Mouse (Mus musculus) ovary, postnatal 14 days (tissue): ENCODE results near the gene Catsper2.

Source experiments
- DNase-seq: peaks from one replicate; pipeline ENCODE4 v3.0.0; 2022; ENCODE audit warnings: low spot score

Catsper2 gene

DNA sequence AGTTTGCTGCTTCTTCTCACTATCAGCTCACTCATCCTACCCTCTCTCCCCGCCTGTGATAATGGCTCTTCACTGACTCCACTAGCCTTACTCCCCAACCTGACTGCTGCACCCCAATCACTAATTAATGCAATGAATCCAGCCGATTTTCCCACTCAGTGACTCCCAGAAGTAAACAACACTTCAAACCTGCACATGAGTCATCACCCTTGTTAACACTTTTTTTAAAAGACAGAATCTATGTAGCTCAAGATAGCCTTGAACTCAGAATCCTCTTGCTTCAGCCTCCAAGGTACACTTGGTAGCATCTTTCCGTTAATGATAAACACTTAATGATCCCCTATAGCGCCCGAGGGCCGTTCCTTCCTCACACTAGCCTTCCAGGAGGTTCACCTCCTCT is 59.2 kb downstream of the Catsper2 start:
- DNase-seq = no peak

DNA sequence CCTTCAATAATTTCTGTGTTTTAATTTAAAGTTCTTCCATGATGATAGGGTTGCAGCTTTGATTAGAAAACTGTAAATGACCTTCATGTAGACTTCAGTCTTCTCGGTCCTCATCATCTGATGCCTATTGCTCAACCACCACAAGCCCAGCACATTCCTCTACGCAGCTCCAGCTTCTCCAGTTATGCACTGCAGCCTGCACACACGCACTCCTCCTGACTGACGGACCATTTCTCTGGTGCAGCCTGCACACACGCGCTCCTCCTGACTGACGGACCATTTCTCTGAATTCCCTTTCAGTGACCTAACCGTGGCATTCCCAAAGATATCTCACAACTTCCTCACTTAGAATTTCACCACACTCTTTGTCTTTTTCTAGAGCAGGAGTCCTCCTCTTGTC is 60.4 kb downstream of the Catsper2 start:
- DNase-seq = no peak
